Mouse (Mus musculus) heart, adult 10 weeks (tissue): ENCODE measurements around the gene Irf3. TPM values are rescaled to one million over a fixed set of nuclear protein-coding genes. Genes with fewer than 3 reads are reported as not detected.

Source experiments
- polyA plus RNA-seq: library from polyadenylated mRNA; stranded (reverse); fragments of 350-450 nt; fragmentation: Illumina TruSeq; extraction: RNeasy Lipid Tissue Mini Kit (QIAGEN cat#74804); gene quantifications from one replicate; pipeline ENCODE4 v1.2.3, GENCODE M21; 2014; ENCODE audit warnings: low read depth, low replicate concordance

Irf3 gene
- 72.3 TPM for polyA plus RNA-seq

GRCm38 (mm10) chr7:44997231-44997939 is at the start of gene Irf3:
Irf3 (plus strand) TSS chr7:44997648.

GRCm38 (mm10) chr7:44974383-44975116 is 22.9 kb upstream of the Irf3 start, which contains the start of gene Cpt1c:
Cpt1c (minus strand) TSS chr7:44974851.

GRCm38 (mm10) chr7:44986192-44986878 is 11.1 kb upstream of the Irf3 start, which contains the start of gene Prmt1:
Prmt1 (minus strand) TSS chr7:44986568.

GRCm38 (mm10) chr7:44998501-44998955 is 1.1 kb downstream of the Irf3 start, which contains the start of gene Bcl2l12:
Bcl2l12 (minus strand) TSS chr7:44998712.

GRCm38 (mm10) chr7:45015957-45016612 is 18.6 kb downstream of the Irf3 start, which contains the start of gene Scaf1:
Scaf1 (minus strand) TSS chr7:45016363.

GRCm38 (mm10) chr7:45017242-45018061 is 20.0 kb downstream of the Irf3 start, which contains the start of gene Rras:
Rras (plus strand) TSS chr7:45017961.

Other genes with a start within 250 kb of the Irf3 start
- gene Vrk3, start 249.2 kb upstream of the Irf3 start, polyA plus RNA-seq = 27.0 TPM
- gene Zfp473, start 246.6 kb upstream of the Irf3 start, polyA plus RNA-seq = not detected
- 26.2 TPM for gene Nup62, start 181.6 kb upstream of the Irf3 start, polyA plus RNA-seq
- gene Il4i1, start 181.3 kb upstream of the Irf3 start, polyA plus RNA-seq = 0.26 TPM
- gene Atf5, start 181.0 kb upstream of the Irf3 start, polyA plus RNA-seq = 50.1 TPM
- 55.0 TPM for gene Akt1s1, start 148.7 kb upstream of the Irf3 start, polyA plus RNA-seq
- gene Tbc1d17, start 148.6 kb upstream of the Irf3 start, polyA plus RNA-seq = 44.5 TPM
- gene Pnkp, start 140.5 kb upstream of the Irf3 start, polyA plus RNA-seq = 19.7 TPM
- 169 TPM for gene Ptov1, start 127.9 kb upstream of the Irf3 start, polyA plus RNA-seq
- 74.0 TPM for gene Med25, start 104.9 kb upstream of the Irf3 start, polyA plus RNA-seq
- 21.4 TPM for gene Fuz, start 101.6 kb upstream of the Irf3 start, polyA plus RNA-seq
- gene Ap2a1, start 68.2 kb upstream of the Irf3 start, polyA plus RNA-seq = 41.3 TPM
- gene Tsks, start 54.4 kb upstream of the Irf3 start, polyA plus RNA-seq = not detected
- gene Cpt1c, start 22.8 kb upstream of the Irf3 start, polyA plus RNA-seq = 3.6 TPM
- gene Prmt1, start 11.1 kb upstream of the Irf3 start, polyA plus RNA-seq = 114 TPM
- gene Bcl2l12, start 1.1 kb downstream of the Irf3 start, polyA plus RNA-seq = 12.3 TPM
- gene Scaf1, start 18.7 kb downstream of the Irf3 start, polyA plus RNA-seq = 34.5 TPM
- gene Rras, start 20.3 kb downstream of the Irf3 start, polyA plus RNA-seq = 57.4 TPM
- 13.2 TPM for gene Prr12, start 55.2 kb downstream of the Irf3 start, polyA plus RNA-seq
- gene Nosip, start 64.8 kb downstream of the Irf3 start, polyA plus RNA-seq = 40.7 TPM
- gene Prrg2, start 65.0 kb downstream of the Irf3 start, polyA plus RNA-seq = 12.4 TPM
- 40.8 TPM for gene Rcn3, start 94.6 kb downstream of the Irf3 start, polyA plus RNA-seq
- gene Fcgrt, start 106.2 kb downstream of the Irf3 start, polyA plus RNA-seq = 83.1 TPM
- 641 TPM for gene Rps11, start 126.8 kb downstream of the Irf3 start, polyA plus RNA-seq
- gene Rpl13a, start 131.1 kb downstream of the Irf3 start, polyA plus RNA-seq = 958 TPM
- gene Gm45713, start 138.6 kb downstream of the Irf3 start, polyA plus RNA-seq = not detected
- gene Flt3l, start 138.8 kb downstream of the Irf3 start, polyA plus RNA-seq = 21.0 TPM
- gene Pih1d1, start 156.7 kb downstream of the Irf3 start, polyA plus RNA-seq = 41.4 TPM
- gene Aldh16a1, start 156.9 kb downstream of the Irf3 start, polyA plus RNA-seq = 16.5 TPM
- 27.4 TPM for gene Slc17a7, start 166.3 kb downstream of the Irf3 start, polyA plus RNA-seq
- gene Gfy, start 181.9 kb downstream of the Irf3 start, polyA plus RNA-seq = not detected
- not detected for gene Pth2, start 183.3 kb downstream of the Irf3 start, polyA plus RNA-seq
- gene Ccdc155, start 207.2 kb downstream of the Irf3 start, polyA plus RNA-seq = not detected
- gene Dkkl1, start 214.5 kb downstream of the Irf3 start, polyA plus RNA-seq = not detected
- 7.8 TPM for gene Tead2, start 218.1 kb downstream of the Irf3 start, polyA plus RNA-seq
- 3.0 TPM for gene Cd37, start 241.5 kb downstream of the Irf3 start, polyA plus RNA-seq
- gene Slc6a16, start 243.4 kb downstream of the Irf3 start, polyA plus RNA-seq = not detected